Mouse (Mus musculus): Measurements from ENCODE around the gene Cfl1. TPM values are rescaled to one million over a fixed set of nuclear protein-coding genes. Genes with fewer than 3 reads are reported as not detected.

Gene Cfl1
- total RNA-seq, 2 experiments from 2014 or later = 1,474 to 1,552 TPM

DNA sequence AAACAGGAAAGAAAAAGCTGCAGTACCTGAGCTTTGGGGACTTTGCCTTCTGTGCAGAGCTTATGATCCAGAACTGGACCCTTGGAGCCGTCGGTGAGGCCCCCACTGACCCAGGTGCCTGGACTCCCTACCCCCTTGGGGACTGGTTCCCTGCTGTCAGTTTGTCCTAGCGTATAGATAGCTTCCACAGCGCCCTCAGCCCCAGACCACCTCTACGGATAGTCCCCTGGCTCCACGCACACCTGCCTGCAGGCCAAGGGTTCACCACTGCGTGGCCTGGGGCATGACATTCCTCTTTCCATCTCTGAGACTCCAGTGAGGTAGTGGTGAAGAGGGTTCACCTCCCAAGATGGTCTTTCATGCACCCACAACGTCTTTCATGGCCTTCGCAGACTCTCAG is 27.0 kb upstream of the Cfl1 start:
- no peak for DNase-seq (ENCODE audit: low spot score in 2 of 2)
- intact Hi-C loops (cut with DNase I) = loop anchor here (2.0 kb wide), 1 partner anchor 106 kb away; the partner anchor contains the start of gene Ap5b1

DNA sequence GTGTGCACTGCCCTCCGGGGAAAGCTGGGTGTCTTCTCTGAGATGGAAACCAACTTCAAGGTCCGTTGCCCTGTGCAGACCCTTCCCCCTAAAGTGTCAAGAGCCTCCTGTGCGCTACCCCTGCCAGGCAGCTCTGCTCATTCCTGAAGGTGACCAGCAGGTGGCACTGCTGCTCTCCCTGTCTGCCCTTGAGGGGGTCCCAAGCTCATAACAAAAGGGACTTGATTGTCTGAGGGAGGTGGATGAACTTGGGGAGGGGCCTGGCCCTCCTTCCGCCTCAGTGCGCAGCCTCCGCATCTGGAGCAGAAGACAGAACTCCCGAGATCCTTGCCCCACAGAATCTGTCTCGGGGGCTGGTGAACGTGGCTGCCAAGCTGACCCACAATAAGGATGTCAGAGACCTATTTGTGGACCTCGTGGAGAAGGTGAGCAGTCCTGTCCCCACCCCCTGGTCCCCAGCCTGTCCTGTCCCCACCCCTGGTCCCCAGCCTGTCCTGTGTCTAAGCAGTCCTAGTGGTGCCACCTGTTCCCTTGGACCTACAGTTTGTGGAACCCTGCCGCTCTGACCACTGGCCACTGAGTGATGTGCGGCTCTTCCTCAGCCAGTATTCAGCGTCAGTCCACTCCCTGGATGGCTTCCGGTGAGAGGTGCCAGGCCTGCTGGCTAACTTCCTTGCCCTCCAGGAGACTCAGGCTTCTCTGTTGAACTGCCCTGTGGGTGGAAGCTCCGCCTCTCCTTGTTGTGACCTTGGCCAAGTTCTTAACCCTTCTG is 26.3 kb upstream of the Cfl1 start:
- intact Hi-C loops (cut with DNase I) = loop anchor here (2.0 kb wide), 1 partner anchor 105 kb away; the partner anchor contains the start of gene Ap5b1
- DNase-seq (ENCODE audit: low spot score in 2 of 2) = peak in 1 of 2 experiments; percentile 57

DNA sequence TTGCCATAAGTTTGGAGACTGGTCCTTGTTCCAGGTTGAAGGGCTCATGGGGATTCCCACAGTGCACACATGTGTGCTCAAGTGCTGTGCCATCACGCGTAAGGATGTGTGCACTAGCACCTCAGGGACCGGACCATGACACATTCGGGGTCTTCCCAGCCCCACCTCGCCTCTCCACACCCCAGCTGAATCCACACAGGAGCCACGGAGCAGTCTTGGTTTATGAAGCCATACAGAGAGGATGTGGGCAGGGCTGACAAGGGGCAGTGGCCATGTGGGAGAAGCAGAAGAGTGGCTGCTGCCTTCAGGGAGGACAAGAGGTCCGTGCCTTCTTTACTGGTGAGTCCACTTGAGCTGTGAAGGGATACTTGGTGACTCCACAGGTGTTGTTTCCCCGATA is 25.2 kb upstream of the Cfl1 start:
- intact Hi-C loops (cut with DNase I) = no loop called here
- no peak for DNase-seq (ENCODE audit: low spot score in 2 of 2)

DNA sequence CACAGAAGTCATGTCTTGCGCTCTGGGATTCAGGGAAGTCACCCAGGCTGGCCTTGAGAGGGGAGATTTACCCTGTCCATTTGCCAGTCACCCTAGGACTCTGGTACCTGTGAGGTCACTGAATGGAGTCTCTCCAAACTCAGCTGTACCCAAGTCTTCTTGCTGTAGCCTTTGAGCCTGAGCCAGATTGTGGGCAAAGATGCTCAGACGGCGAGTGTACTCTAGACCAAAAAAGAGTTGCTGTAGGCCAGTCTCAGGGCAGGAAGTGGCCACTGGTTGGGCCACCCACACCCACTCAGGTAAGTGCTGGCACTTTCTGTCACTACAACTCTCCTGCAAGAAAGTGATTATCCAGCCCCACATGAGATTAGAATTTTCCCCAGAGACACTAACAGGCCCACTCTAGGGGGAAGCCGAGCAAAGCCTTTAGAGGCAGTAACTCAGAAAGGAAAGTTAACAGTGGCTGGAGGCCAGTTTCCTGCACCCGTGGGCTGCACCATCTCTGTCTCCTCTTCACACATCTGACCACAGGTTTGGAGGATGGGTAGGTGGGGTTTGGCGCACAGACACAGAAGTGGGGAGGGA is 23.2 kb upstream of the Cfl1 start:
- no peak for DNase-seq (ENCODE audit: low spot score in 2 of 2)
- intact Hi-C loops (cut with DNase I) = no loop called here

DNA sequence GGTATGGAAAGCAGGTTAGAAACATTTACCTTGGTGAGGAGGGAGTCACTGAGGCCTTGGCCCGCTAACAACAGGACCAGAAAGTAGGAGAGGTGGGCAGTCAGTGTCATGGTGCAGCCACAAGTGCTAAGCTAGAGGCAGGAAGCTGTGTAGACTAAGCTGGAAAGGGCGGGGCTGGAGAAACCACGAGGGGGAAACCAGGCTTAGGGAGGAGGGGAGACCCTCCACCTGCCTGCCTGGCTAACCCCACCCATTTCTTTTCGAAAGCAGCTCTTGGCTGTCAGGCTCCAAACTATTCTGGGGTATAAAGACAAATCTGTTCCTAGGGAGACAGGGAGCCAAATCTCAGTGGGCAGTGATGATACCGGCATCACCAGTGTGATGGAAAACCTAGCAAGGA is 21.9 kb upstream of the Cfl1 start, which contains the start of gene Ctsw:
Gene Ctsw, minus strand, starts transcription at position 134 of the 400 bp plus-strand sequence.
- no peak for DNase-seq (ENCODE audit: low spot score in 2 of 2)
- intact Hi-C loops (cut with DNase I) = no loop called here

DNA sequence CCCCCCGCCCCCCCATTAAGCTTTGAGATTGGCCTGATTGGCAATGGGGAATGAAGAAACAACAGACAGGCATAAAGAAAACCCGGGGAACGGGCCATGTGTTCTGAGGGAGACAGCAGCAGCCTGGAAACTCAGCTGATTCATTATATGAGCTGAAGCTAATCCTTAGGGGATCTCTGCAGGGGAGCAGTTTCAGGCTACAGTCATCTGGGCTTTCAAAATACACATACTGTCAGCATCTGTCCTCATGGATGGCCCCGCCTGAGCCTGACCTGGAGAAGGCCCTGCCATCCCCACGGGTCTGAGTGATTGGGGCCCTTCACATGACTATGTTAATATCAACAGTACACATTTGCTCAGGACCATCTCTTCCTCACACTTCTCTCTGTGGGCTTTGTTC is 18.4 kb upstream of the Cfl1 start:
- no peak for DNase-seq (ENCODE audit: low spot score in 2 of 2)
- intact Hi-C loops (cut with DNase I) = no loop called here

DNA sequence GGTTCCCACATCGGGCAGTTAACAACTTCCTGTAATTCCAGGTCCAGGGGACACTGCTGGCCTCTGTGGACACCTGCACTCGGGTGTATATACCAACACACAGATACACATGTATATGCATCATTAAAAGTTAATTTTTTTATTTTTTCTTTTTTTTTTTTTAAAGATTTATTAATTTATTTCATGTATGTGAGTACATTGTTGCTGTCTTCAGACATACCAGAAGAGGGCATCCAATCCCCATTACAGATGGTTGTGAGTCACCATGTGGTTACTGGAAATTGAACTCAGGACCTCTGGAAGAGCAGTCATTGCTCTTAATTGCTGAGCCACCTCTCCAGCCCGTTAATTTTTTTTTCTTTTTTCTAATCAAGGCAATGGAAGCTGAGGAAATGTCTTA is 17.4 kb upstream of the Cfl1 start:
- intact Hi-C loops (cut with DNase I) = no loop called here
- DNase-seq (ENCODE audit: low spot score in 2 of 2) = no peak

DNA sequence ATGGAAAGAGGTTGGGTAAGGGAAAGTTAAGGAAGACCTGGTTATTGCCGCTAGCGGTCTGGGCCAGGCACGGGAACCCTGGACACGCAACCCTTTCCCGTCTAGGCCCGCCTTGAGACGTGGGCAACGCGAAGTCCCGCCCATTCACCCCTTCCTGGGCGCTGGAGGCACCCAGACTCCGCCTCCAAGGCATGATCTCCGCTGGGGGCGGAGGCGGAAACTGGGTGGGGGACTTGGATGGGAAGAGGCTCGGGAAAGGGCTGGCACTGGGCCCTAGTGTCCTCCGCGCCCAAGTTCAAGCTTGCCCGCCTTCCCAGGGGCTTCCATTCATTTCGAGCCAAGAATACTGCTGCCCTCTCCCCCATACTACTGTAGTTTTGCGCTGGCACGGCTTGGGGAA is 16.5 kb upstream of the Cfl1 start, which contains the start of gene Efemp2:
Gene Efemp2, plus strand, starts transcription at position 235 of the 400 bp plus-strand sequence.
- intact Hi-C loops (cut with DNase I) = loop anchor here (2.0 kb wide), 1 partner anchor 15 kb away; the partner anchor contains the start of gene Mus81
- peak; percentile 63 to 65 for DNase-seq (ENCODE audit: low spot score in 2 of 2)

DNA sequence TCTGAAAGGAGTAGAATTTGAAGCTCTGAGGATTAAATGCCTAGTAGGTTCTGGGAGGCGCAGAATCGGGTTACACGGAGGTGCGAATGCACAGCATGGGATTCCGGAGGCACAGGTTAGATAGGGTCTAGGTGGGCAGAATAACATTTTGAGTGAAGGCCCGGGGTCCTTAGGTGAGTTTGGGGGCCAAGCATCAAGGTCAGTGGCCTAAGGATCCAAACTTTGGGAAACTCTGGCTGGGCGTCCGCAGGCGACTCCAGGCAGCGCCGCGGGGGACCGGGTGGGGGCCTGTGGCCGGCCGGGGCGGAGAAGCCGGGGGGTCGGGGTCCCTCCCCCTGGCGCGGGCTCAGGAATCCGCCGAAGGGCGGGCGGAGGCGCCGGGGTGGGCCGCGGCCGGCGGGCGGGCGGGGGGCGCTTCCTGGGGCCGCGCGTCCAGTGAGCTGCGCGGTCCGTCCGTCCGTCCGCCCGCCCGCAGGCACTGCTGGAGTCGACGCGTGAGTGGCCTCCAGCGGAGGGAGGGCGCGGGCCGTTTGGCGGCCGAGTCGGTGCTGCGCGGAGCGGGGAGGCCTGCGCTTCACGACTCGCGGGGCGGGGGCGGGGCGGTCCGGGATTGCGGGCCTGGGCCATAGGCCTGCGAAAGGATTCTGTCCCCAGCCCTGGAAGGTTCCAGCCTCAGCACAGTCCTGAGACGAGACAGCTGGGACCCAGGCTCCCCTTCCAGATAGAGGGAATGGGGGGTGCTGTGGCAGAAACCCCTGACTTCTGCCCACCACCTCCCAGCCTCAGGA is 15.8 kb upstream of the Cfl1 start:
- intact Hi-C loops (cut with DNase I) = loop anchor here (2.0 kb wide), 1 partner anchor 14 kb away; the partner anchor contains the start of gene Mus81
- no peak for DNase-seq (ENCODE audit: low spot score in 2 of 2)

DNA sequence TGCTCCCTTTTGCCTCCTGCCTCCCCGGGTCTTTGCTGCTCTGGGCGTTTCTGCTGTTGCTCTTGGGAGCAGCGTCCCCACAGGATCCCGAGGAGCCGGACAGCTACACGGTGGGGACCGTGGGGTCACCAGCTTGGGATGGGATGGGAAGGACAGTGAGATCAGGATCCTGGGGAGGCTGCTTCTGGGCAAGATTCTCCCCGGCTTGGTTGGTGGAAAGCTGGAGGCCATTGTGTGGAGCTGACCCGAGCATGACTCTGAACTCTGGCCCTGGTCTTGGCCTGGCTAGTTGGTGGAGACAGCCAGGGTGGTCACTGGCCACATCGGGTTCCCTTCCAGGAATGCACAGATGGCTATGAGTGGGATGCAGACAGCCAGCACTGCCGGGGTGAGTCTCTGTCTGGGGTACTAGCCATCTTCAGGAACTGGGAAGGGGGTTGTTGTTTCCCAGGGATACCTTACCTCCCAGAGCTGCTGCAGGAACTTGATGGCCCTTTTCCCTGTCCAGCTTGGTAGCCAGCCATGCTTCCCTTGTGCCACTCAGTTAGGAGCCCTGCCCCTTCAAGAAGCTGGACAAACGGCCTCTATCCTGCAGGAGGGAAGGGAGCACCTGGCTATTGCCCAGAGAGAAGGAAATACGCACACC is 15.1 kb upstream of the Cfl1 start:
- DNase-seq (ENCODE audit: low spot score in 2 of 2) = no peak
- intact Hi-C loops (cut with DNase I) = loop anchor here (2.0 kb wide), 1 partner anchor 14 kb away; the partner anchor contains the start of gene Mus81

DNA sequence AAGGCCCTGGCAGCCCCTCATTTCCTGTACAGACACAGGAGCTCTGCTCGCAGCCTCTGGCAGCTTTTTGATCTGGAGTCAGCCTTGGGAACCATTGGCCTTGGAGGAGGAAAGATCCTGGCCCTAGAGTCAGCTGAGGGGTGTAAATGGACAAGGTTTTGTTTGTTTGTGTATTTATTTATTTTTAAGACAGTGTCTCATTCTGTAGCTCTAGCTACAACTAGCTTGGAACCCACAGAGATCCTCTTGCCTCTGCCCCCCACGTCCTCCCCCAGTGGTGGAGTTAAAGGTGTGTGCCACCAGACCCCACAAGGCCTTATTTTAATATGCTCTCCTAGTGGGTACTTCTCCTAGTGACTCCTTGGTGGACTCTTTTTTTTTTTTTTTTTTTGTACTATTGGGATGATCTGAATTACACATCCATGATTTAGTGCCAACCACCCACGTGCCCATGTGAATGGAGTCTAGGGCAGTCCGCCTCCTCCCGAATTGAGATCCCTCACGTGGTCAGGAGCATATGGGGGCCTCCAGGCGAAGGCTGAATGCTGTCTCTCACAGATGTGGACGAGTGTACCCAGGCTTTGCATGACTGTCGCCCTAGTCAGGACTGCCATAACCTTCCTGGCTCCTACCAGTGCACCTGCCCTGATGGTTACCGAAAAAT is 13.1 kb upstream of the Cfl1 start:
- DNase-seq (ENCODE audit: low spot score in 2 of 2) = peak in 1 of 2 experiments; percentile 81
- intact Hi-C loops (cut with DNase I) = no loop called here

DNA sequence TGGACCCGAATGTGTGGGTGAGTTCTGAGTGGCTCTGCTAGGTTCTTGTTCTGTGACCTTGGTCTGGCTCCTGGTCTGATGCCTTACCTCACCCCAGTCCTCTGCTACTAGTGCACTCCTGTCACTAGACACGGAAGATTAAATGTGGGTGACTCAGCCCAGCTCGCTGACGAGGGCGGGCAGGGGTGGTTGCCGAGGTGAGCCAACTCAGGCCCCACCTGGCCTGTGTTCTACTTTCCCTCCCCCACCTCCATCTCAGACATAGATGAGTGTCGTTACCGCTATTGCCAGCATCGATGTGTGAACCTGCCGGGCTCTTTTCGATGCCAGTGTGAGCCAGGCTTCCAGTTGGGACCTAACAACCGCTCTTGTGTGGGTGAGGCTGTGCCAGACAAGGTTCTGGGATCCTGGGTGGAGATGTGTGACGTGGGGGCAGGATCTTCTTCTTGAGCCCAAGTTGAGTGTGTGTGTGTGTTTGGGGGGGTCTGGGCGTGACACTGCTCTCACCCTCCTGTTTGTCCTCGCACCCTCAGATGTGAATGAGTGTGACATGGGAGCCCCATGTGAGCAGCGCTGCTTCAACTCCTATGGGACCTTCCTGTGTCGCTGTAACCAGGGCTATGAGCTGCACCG is 12.5 kb upstream of the Cfl1 start:
- intact Hi-C loops (cut with DNase I) = no loop called here
- no peak for DNase-seq (ENCODE audit: low spot score in 2 of 2)

DNA sequence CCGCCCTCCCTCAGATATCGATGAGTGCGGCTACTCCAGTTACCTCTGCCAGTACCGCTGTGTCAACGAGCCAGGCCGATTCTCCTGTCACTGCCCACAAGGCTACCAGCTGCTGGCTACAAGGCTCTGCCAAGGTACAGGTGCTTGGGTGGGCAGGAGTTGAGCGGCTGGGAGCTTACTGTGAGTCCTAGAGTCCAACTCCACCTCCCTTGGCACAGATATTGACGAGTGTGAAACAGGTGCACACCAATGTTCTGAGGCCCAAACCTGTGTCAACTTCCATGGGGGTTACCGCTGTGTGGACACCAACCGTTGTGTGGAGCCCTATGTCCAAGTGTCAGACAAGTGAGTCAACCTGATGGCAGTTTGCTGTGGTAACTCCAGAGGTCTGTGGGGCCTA is 10.2 kb upstream of the Cfl1 start:
- no peak for DNase-seq (ENCODE audit: low spot score in 2 of 2)
- intact Hi-C loops (cut with DNase I) = no loop called here

DNA sequence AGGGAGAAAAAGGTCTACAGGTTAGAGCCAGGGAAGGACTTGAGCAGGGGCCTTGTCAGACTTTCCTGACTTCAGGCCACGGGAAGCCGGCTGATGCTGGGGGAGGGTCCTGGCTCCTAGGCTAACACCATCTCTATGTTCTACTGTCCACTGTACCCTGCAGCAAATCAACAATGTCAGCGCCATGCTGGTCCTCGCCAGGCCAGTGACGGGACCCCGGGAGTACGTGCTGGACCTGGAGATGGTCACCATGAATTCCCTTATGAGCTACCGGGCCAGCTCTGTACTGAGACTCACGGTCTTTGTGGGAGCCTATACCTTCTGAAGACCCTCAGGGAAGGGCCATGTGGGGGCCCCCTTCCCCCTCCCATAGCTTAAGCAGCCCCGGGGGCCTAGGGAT is 8.9 kb upstream of the Cfl1 start:
- no peak for DNase-seq (ENCODE audit: low spot score in 2 of 2)
- intact Hi-C loops (cut with DNase I) = no loop called here

DNA sequence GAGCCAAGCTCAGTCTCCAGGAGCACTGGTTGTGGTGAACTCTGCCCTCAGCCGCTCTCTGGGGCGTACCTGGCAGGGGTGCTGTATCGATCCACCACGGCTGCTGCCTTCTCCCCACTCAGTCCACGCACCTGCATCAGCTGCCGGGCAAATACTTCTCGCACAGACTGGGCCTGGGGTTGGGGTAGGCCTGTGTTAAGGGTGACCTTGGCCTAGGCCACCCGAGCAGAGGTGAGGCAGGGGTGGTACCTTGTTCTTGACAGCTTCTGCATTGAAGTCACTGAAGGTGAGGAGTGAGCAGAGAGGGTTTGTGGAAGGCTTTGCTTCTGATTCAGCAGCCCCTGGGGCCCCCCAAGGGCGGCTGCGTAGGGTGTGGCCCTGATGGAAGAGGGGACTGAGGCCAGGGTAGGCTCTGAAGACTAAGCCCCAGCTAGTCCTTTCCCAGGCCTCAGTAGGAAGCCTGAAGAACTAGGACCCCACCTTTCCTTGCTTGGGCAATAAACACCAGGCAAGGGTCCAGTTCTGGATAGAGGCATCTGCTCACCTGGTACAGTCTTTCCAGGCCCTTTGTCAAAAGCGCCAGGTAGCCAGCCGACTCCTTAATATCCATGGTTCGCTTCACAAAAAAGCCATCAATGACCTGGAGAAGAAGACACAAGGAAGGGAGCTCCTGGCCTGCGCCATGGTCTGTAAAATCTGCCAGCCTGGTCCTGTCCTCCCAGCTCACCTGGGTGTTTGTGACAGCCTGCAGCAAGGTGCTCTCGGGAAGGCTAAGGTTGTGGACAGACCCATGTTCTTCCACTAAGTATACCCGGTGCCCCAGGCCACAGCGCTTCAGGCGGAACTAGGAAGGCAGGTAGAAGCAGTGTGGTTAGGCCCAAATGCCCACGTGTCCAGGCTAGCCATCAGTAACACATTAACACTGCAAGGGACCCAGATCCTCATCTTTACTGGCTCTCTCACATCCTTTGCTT is 6.6 kb upstream of the Cfl1 start:
- intact Hi-C loops (cut with DNase I) = no loop called here
- DNase-seq (ENCODE audit: low spot score in 2 of 2) = no peak

DNA sequence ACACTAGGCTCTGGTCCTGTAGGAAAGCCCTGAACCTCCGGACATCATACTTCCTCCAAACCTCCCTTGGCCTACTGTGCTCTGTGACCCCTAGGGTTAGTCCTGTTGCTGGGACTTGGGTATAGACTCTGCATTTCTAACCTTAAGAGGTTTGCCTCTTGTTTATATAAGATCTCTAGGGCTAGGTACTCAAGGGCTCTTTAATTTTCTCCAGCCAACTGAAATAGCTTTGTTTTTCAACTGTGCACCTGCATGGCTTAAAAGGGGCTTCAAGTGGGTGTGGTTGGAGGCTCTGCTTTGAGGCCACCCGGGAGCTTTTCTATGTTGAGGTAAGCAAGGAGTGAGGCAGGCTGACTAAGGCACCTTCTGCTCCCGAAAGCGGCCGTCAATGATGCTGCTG is 5.8 kb upstream of the Cfl1 start:
- intact Hi-C loops (cut with DNase I) = no loop called here
- DNase-seq (ENCODE audit: low spot score in 2 of 2) = no peak

DNA sequence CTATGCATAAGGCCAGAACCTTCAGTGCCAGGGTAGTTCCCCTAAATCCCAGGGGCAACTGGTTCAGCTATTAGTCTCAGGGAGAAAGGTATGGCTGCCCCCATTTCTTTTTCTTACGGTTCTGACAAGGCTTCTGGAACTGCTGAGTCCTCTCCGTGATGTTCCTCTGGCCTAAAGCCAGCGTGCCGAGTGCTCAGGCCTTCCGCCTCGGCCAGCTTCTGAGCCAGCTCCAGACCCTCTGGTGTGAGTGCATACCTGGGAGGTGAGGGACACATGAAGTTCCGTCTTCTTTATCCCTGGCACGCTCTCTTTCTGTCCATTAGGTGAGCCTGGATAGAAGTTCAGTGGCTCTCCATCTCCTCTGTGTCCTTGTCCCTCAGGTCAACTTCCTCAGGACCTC is 4.9 kb upstream of the Cfl1 start:
- no peak for DNase-seq (ENCODE audit: low spot score in 2 of 2)
- intact Hi-C loops (cut with DNase I) = no loop called here

DNA sequence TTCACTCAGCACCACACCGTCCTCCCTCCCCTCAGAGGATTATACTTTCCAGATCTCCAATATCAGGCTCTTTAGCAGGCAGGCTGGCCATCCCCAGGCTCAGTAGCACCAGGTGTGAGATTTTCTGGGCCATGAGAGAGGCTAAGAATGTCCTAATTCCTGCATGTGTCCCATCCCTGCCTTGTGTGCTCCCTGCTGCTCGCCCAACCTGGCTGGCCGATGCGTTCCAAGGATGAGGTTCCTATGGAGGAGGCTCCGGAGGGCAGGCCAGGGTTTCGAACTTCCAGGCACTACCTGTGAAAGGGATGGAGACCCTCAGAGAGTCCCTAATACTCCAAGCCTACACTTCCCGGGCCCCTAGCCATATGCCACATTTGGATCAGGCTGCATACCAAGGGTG is 4.4 kb upstream of the Cfl1 start:
- intact Hi-C loops (cut with DNase I) = no loop called here
- DNase-seq (ENCODE audit: low spot score in 2 of 2) = no peak
